Mouse (Mus musculus) kidney, postnatal 0 days (tissue): ENCODE data around the gene Ccdc163. TPM values are rescaled to one million over a fixed set of nuclear protein-coding genes. Genes with fewer than 3 reads are reported as not detected.

Experiments
- ATAC-seq: fragments of 200-750 bp; cut with Nextera tagmentation; replicated peaks from 2 replicates; pipeline ENCODE4 v1.8.0; 2017; ENCODE audit warnings: low read depth, moderate number of reproducible peaks, moderate TSS enrichment, moderate library complexity; ENCODE audit not compliant: low FRiP score
- DNase-seq: peaks from one replicate; pipeline ENCODE4 v3.0.0-alpha.2; 2016; ENCODE audit warnings: low spot score
- H3K27ac ChIP-seq: fragments of 300-500 bp; sonication (generic); 2 replicates; pipeline ENCODE4 v1.5.1; 2014; ENCODE audit warnings: mild to moderate bottlenecking
- H3K27me3 ChIP-seq: fragments of 300-500 bp; sonication (generic); 2 replicates; pipeline ENCODE4 v1.6.1; 2014; ENCODE audit warnings: low read length, mixed read lengths; ENCODE audit not compliant: insufficient read depth
- H3K36me3 ChIP-seq: fragments of 300-500 bp; sonication (generic); 2 replicates; pipeline ENCODE4 v1.6.1; 2014; ENCODE audit warnings: low read length, mixed read lengths; ENCODE audit not compliant: insufficient read depth
- H3K4me1 ChIP-seq: fragments of 300-500 bp; sonication (generic); replicated peaks from 2 replicates; pipeline ENCODE4 v1.6.1; 2014; ENCODE audit warnings: antibody characterized with exemption, low read length, mixed read lengths; ENCODE audit not compliant: insufficient read depth
- H3K4me2 ChIP-seq: fragments of 300-500 bp; sonication (generic); 2 replicates; pipeline ENCODE4 v1.6.1; 2014; ENCODE audit warnings: mild to moderate bottlenecking, low read length, moderate library complexity, mixed read lengths
- H3K4me3 ChIP-seq: fragments of 300-500 bp; sonication (generic); replicated peaks from 2 replicates; pipeline ENCODE4 v1.5.1; 2014; ENCODE audit warnings: low read depth, low read length
- H3K9ac ChIP-seq: fragments of 300-500 bp; sonication (generic); 2 replicates; pipeline ENCODE4 v1.6.1; 2014; ENCODE audit warnings: low read depth, low read length
- H3K9me3 ChIP-seq: fragments of 300-500 bp; sonication (generic); replicated peaks from 2 replicates; pipeline ENCODE4 v1.6.1; 2016; ENCODE audit warnings: low read length, inconsistent platforms, mixed read lengths
- CTCF ChIP-seq: IDR thresholded peaks from 2 replicates; pipeline ENCODE4 v1.5.1; 2016; ENCODE audit warnings: antibody characterized with exemption, low read depth, mild to moderate bottlenecking, moderate library complexity
- WGBS: fragments of 180-500 bp; shearing (Covaris S2); extraction: QIAGEN DNeasy Blood & Tissue Kit; methylation state at CpG from one replicate; pipeline ENCODE4 v1.1.7; 2014; 5-methylcytosine and 5-hydroxymethylcytosine counted together
- polyA plus RNA-seq: library from polyadenylated mRNA; unstranded; fragments of >200 nt; fragmentation: Nextera tagmentation; extraction: Ambion mirVana; gene quantifications from 2 replicates; pipeline ENCODE4 v1.2.1, GENCODE M21; 2015

Gene Ccdc163
- polyA plus RNA-seq, 1 experiment from 2014 or later, result 25.8 TPM

GRCm38 (mm10) chr4:116792453-116792852, 84.1 kb downstream of the Ccdc163 start:
- ATAC-seq (no peak), DNase-seq (no peak)
- Histone ChIP-seq H3K27ac (no peak overlapping the region), H3K9ac (no peak overlapping the region), H3K27me3 (no peaks in the 10 kb centered on the region), H3K4me3 (no peak overlapping the region), H3K9me3 (no peaks in the 10 kb centered on the region), H3K36me3 (no peaks in the 10 kb centered on the region), H3K4me1 (no peaks in the 10 kb centered on the region), H3K4me2 (no peak overlapping the region)
- no peak for TF ChIP-seq CTCF
- WGBS, result 85% methylated on average over 8 of the region's 8 CpGs

- ATAC-seq, result no peak
- no peaks in the 10 kb centered on the region for H3K27me3 ChIP-seq
These were observed 86.0 kb downstream of the Ccdc163 start for GRCm38 (mm10) chr4:116794273-116794672.

GRCm38 (mm10) chr4:116796442-116797110, 88.3 kb downstream of the Ccdc163 start:
- no peaks in the 10 kb centered on the region for H3K9me3 ChIP-seq
- H3K36me3 ChIP-seq, result peaks cover under 1% of the 10 kb centered on the region; the same call in 1 of the 2 replicates
- TF ChIP-seq CTCF, result no peak
- ATAC-seq (no peak), DNase-seq (no peak)
- no peak overlapping the region for H3K4me2 ChIP-seq
- no peak overlapping the region for H3K4me3 ChIP-seq
- no peaks in the 10 kb centered on the region for H3K4me1 ChIP-seq
- no peaks in the 10 kb centered on the region for H3K27me3 ChIP-seq
- H3K27ac ChIP-seq, result no peak overlapping the region; the same call in 1 of the 2 replicates
- 57% methylated on average over 1 of the region's 1 CpGs for WGBS
- H3K9ac ChIP-seq, result no peak overlapping the region

More at GRCm38 (mm10) chr4:116794273-116794672, 86.0 kb downstream of the Ccdc163 start:
- Histone ChIP-seq H3K4me1 (no peaks in the 10 kb centered on the region), H3K36me3 (no peaks in the 10 kb centered on the region), H3K4me3 (no peak overlapping the region), H3K9me3 (no peaks in the 10 kb centered on the region), H3K27ac (no peak overlapping the region), H3K9ac (no peak overlapping the region), H3K4me2 (no peak overlapping the region)
- WGBS, result 73% methylated on average over 2 of the region's 2 CpGs
- no peak for DNase-seq
- peak; percentile 49 for TF ChIP-seq CTCF

- peak; percentile 54 for TF ChIP-seq CTCF
- no peak overlapping the region for H3K9ac ChIP-seq
- no peaks in the 10 kb centered on the region for H3K4me1 ChIP-seq
- no peak overlapping the region for H3K27ac ChIP-seq
- 44% methylated on average over 5 of the region's 5 CpGs for whole genome bisulfite sequencing
- DNase-seq (peak; percentile 54), ATAC-seq (no peak)
- H3K27me3 ChIP-seq, result no peaks in the 10 kb centered on the region
- peaks cover 24% of the 10 kb centered on the region for H3K36me3 ChIP-seq
- no peak overlapping the region for H3K4me3 ChIP-seq
- no peaks in the 10 kb centered on the region for H3K9me3 ChIP-seq
- H3K4me2 ChIP-seq, result no peak overlapping the region
These were observed 91.6 kb downstream of the Ccdc163 start for GRCm38 (mm10) chr4:116799901-116800300.

Other genes starting within 250 kb of the Ccdc163 start
- 7.4 and 8.8 TPM in 2 replicates for gene Mast2, start 244.3 kb upstream of the Ccdc163 start, polyA plus RNA-seq
- gene Ipp, start 201.0 kb upstream of the Ccdc163 start, polyA plus RNA-seq, result 15.5 and 16.2 TPM in 2 replicates
- gene Tmem69, start 152.6 kb upstream of the Ccdc163 start, polyA plus RNA-seq, result 27.3 and 27.5 TPM in 2 replicates
- 44.8 and 46.1 TPM in 2 replicates for gene Gpbp1l1, start 150.9 kb upstream of the Ccdc163 start, polyA plus RNA-seq
- gene Ccdc17, start 111.9 kb upstream of the Ccdc163 start, polyA plus RNA-seq, result 5.9 and 7.9 TPM in 2 replicates
- 82.7 and 89.6 TPM in 2 replicates for gene Nasp, start 80.6 kb upstream of the Ccdc163 start, polyA plus RNA-seq
- 966 and 1,010 TPM in 2 replicates for gene Akr1a1, start 56.8 kb upstream of the Ccdc163 start, polyA plus RNA-seq
- gene Prdx1, start 23.0 kb upstream of the Ccdc163 start, polyA plus RNA-seq, result 2,101 and 2,104 TPM in 2 replicates
- 20.3 and 21.8 TPM in 2 replicates for gene Mmachc, start 103 bp upstream of the Ccdc163 start, polyA plus RNA-seq
- 8.0 and 8.3 TPM in 2 replicates for gene Tesk2, start 12.4 kb downstream of the Ccdc163 start, polyA plus RNA-seq
- 28.9 and 30.8 TPM in 2 replicates for gene Toe1, start 99.1 kb downstream of the Ccdc163 start, polyA plus RNA-seq
- gene Mutyh, start 99.2 kb downstream of the Ccdc163 start, polyA plus RNA-seq, result 8.8 and 9.9 TPM in 2 replicates
- 2.2 and 2.3 TPM in 2 replicates for gene Hpdl, start 113.2 kb downstream of the Ccdc163 start, polyA plus RNA-seq
- 1.4 and 1.5 TPM in 2 replicates for gene Zswim5, start 168.9 kb downstream of the Ccdc163 start, polyA plus RNA-seq